Mouse (Mus musculus): ENCODE results near the gene Srp68. TPM values are rescaled to one million over a fixed set of nuclear protein-coding genes. Genes with fewer than 3 reads are reported as not detected.
"Not testable (repeated sequence)": the region's sequence is repeated elsewhere in the genome, so short reads cannot be mapped to it uniquely, and the experiment has no call there.

Srp68 gene
- polyA plus RNA-seq, 2 experiments = 28.8 to 37.6 TPM

GRCm38 (mm10) chr11:116283982-116284381, 10.0 kb upstream of the Srp68 start:
- Histone ChIP-seq H3K4me1 (replicated peaks; ENCODE audit: control insufficient read depth in 2 of 2, insufficient read depth in 2 of 2, low read length in 1 of 2) (no peaks in the 10 kb centered on the region), H3K27ac (no peak overlapping the region), H3K27me3 (ENCODE audit: control insufficient read depth, insufficient read depth, low read length) (peaks cover 43% of the 10 kb centered on the region), H3K4me2 (ENCODE audit: low read depth) (no peak overlapping the region), H3K9me3 (ENCODE audit: control insufficient read depth, low read length) (no peaks in the 10 kb centered on the region), H3K9ac (replicated peaks) (no peak overlapping the region), H3K4me3 (ENCODE audit: insufficient read depth in 1 of 2, low read depth in 2 of 2, low read length in 2 of 2) (no peak overlapping the region), H3K36me3 (replicated peaks; ENCODE audit: control insufficient read depth, insufficient read depth, low read depth) (peaks cover 3% of the 10 kb centered on the region; the same call in 1 of the 2 replicates)
- ATAC-seq (ENCODE audit: insufficient read depth) (no peak), DNase-seq (ENCODE audit: low read depth in 3 of 3, low spot score in 3 of 3) (no peak)
- TF ChIP-seq EP300 (IDR thresholded peaks at IDR 0.05; ENCODE audit: low read depth) (no peak), CTCF (IDR thresholded peaks at IDR 0.05; ENCODE audit: low read depth) (no peak)
- 43% methylated on average over 6 of the region's 6 CpGs for WGBS (ENCODE audit: insufficient replicate concordance)

DNA sequence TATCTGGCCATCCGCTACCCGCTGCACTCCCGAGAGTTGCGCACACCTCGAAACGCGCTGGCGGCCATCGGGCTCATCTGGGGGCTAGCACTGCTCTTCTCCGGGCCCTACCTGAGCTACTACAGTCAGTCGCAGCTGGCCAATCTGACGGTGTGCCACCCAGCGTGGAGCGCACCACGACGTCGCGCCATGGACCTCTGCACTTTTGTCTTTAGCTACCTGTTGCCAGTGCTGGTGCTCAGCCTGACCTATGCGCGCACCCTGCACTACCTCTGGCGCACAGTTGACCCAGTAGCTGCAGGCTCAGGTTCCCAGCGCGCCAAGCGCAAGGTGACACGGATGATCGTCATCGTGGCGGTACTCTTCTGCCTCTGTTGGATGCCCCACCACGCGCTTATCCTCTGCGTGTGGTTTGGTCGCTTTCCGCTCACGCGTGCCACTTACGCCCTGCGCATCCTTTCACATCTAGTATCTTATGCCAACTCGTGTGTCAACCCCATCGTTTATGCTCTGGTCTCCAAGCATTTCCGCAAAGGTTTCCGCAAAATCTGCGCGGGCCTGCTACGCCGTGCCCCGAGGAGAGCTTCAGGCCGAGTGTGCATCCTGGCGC, 9.0 kb upstream of the Srp68 start:
- Histone ChIP-seq H3K4me2 (ENCODE audit: low read depth) (no peak overlapping the region), H3K9me3 (ENCODE audit: control insufficient read depth, low read length) (no peaks in the 10 kb centered on the region), H3K9ac (replicated peaks) (no peak overlapping the region), H3K27ac (no peak overlapping the region), H3K36me3 (replicated peaks; ENCODE audit: control insufficient read depth, insufficient read depth, low read depth) (no peaks in the 10 kb centered on the region), H3K27me3 (ENCODE audit: control insufficient read depth, insufficient read depth, low read length) (peaks cover 43% of the 10 kb centered on the region), H3K4me1 (replicated peaks; ENCODE audit: control insufficient read depth in 2 of 2, insufficient read depth in 2 of 2, low read length in 1 of 2) (no peaks in the 10 kb centered on the region), H3K4me3 (ENCODE audit: insufficient read depth in 1 of 2, low read depth in 2 of 2, low read length in 2 of 2) (no peak overlapping the region)
- no peak for DNase-seq (ENCODE audit: low read depth in 3 of 3, low spot score in 3 of 3)
- ATAC-seq (ENCODE audit: insufficient read depth) = no peak
- TF ChIP-seq CTCF (IDR thresholded peaks at IDR 0.05; ENCODE audit: low read depth) (no peak), EP300 (IDR thresholded peaks at IDR 0.05; ENCODE audit: low read depth) (no peak)
- 12% methylated on average over 48 of the region's 48 CpGs for WGBS (ENCODE audit: insufficient replicate concordance)

DNA sequence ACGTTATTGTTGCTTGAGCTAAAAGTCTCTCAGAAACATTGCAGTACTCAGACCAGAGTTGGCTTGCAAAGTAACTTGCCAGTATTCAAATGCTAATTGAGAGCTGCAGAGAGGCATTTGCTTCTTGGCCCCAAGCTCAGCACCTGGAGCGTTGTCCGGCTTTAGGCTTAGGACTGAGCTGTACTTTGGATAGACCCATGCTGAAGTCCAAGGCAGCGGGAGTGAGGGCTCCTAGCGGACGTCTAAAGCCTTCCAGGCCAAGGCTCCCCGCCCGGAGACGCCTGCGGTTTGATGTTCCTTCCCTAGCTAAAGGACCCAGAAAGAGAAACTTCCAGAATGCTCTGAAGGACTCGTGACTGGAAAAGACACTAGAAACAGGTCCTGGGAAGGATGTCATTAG, 8.1 kb upstream of the Srp68 start:
- no peak for TF ChIP-seq CTCF (IDR thresholded peaks at IDR 0.05; ENCODE audit: low read depth)
- Histone ChIP-seq H3K9ac (replicated peaks) (no peak overlapping the region), H3K4me1 (replicated peaks; ENCODE audit: control insufficient read depth in 2 of 2, insufficient read depth in 2 of 2, low read length in 1 of 2) (no peaks in the 10 kb centered on the region), H3K27ac (no peak overlapping the region), H3K4me3 (ENCODE audit: insufficient read depth in 1 of 2, low read depth in 2 of 2, low read length in 2 of 2) (no peak overlapping the region), H3K4me2 (ENCODE audit: low read depth) (no peak overlapping the region), H3K36me3 (replicated peaks; ENCODE audit: control insufficient read depth, insufficient read depth, low read depth) (no peaks in the 10 kb centered on the region), H3K27me3 (ENCODE audit: control insufficient read depth, insufficient read depth, low read length) (peaks cover 43% of the 10 kb centered on the region), H3K9me3 (ENCODE audit: control insufficient read depth, low read length) (no peaks in the 10 kb centered on the region)
- ATAC-seq (ENCODE audit: insufficient read depth) = no peak
- WGBS (ENCODE audit: insufficient replicate concordance) = under 1% methylated on average over 11 of the region's 11 CpGs
- DNase-seq (ENCODE audit: low read depth in 3 of 3, low spot score in 3 of 3) = no peak

DNA sequence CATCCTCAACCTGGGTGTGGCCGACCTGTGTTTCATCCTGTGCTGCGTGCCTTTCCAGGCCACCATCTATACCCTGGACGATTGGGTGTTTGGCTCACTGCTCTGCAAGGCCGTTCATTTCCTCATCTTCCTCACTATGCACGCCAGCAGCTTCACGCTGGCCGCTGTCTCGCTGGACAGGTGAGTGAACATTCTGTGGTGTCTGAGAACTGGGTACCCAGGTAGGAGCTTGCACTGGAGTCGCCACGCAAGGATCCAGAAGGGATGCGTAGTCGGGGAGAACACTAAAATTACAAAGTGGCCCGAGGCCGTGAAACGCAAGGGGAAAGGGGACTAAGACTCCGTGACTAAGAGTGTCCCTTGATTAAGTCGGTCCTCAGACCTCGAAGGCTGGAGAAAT, 7.7 kb upstream of the Srp68 start:
- Histone ChIP-seq H3K9me3 (ENCODE audit: control insufficient read depth, low read length) (no peaks in the 10 kb centered on the region), H3K27me3 (ENCODE audit: control insufficient read depth, insufficient read depth, low read length) (peaks cover 43% of the 10 kb centered on the region), H3K27ac (no peak overlapping the region), H3K4me3 (ENCODE audit: insufficient read depth in 1 of 2, low read depth in 2 of 2, low read length in 2 of 2) (no peak overlapping the region), H3K36me3 (replicated peaks; ENCODE audit: control insufficient read depth, insufficient read depth, low read depth) (no peaks in the 10 kb centered on the region), H3K4me2 (ENCODE audit: low read depth) (peak overlapping the region; percentile 2; the same call in 1 of the 2 replicates), H3K9ac (replicated peaks) (no peak overlapping the region), H3K4me1 (replicated peaks; ENCODE audit: control insufficient read depth in 2 of 2, insufficient read depth in 2 of 2, low read length in 1 of 2) (no peaks in the 10 kb centered on the region)
- DNase-seq (ENCODE audit: low read depth in 3 of 3, low spot score in 3 of 3) (no peak), ATAC-seq (ENCODE audit: insufficient read depth) (no peak)
- TF ChIP-seq CTCF (IDR thresholded peaks at IDR 0.05; ENCODE audit: low read depth) = no peak
- TF ChIP-seq EP300 (IDR thresholded peaks at IDR 0.05; ENCODE audit: low read depth) = no peak
- WGBS (ENCODE audit: insufficient replicate concordance) = 6% methylated on average over 18 of the region's 18 CpGs

GRCm38 (mm10) chr11:116280751-116281663, 7.0 kb upstream of the Srp68 start, which contains the start of gene Galr2:
Gene Galr2, plus strand, starts transcription at chr11:116280939.
- Histone ChIP-seq H3K4me2 (ENCODE audit: low read depth) (peak within 1 kb of the TSS; percentile 2; the same call in 1 of the 2 replicates), H3K4me1 (replicated peaks; ENCODE audit: control insufficient read depth in 2 of 2, insufficient read depth in 2 of 2, low read length in 1 of 2) (no peaks in the 10 kb centered on the region), H3K27me3 (ENCODE audit: control insufficient read depth, insufficient read depth, low read length) (peaks cover 43% of the 10 kb centered on the region), H3K9me3 (ENCODE audit: control insufficient read depth, low read length) (no peaks in the 10 kb centered on the region), H3K4me3 (ENCODE audit: insufficient read depth in 1 of 2, low read depth in 2 of 2, low read length in 2 of 2) (no peak within 1 kb of the TSS), H3K27ac (no peak within 1 kb of the TSS), H3K36me3 (replicated peaks; ENCODE audit: control insufficient read depth, insufficient read depth, low read depth) (no peaks in the 10 kb centered on the region), H3K9ac (replicated peaks) (no peak within 1 kb of the TSS)
- 7% methylated on average over 48 of the region's 48 CpGs for WGBS (ENCODE audit: insufficient replicate concordance)
- no peak for TF ChIP-seq EP300 (IDR thresholded peaks at IDR 0.05; ENCODE audit: low read depth)
- TF ChIP-seq CTCF (IDR thresholded peaks at IDR 0.05; ENCODE audit: low read depth) = no peak
- DNase-seq (ENCODE audit: low read depth in 3 of 3, low spot score in 3 of 3) (no peak), ATAC-seq (ENCODE audit: insufficient read depth) (no peak)

- not testable (repeated sequence) for H3K4me2 ChIP-seq (ENCODE audit: low read depth); DNase-seq (ENCODE audit: low read depth in 3 of 3, low spot score in 3 of 3); H3K9me3 ChIP-seq (ENCODE audit: control insufficient read depth, low read length); H3K27ac ChIP-seq; ATAC-seq (ENCODE audit: insufficient read depth); H3K9ac ChIP-seq (replicated peaks); H3K36me3 ChIP-seq (replicated peaks; ENCODE audit: control insufficient read depth, insufficient read depth, low read depth); H3K4me3 ChIP-seq (ENCODE audit: insufficient read depth in 1 of 2, low read depth in 2 of 2, low read length in 2 of 2)
- 52% methylated on average over 1 of the region's 1 CpGs for WGBS (ENCODE audit: insufficient replicate concordance)
- peaks cover 2 to 11% of the 10 kb centered on the region in 2 experiments for H3K4me1 ChIP-seq (replicated peaks; ENCODE audit: control insufficient read depth in 2 of 2, insufficient read depth in 2 of 2, low read length in 1 of 2)
- peaks cover 20% of the 10 kb centered on the region for H3K27me3 ChIP-seq (ENCODE audit: control insufficient read depth, insufficient read depth, low read length)
Measured at GRCm38 (mm10) chr11:116277184-116277583, 3.2 kb upstream of the Srp68 start.
